Mouse (Mus musculus) embryonic fibroblast, embryonic 13.5 days (primary cell): Measurements from ENCODE around the gene AI464131.

Source experiments
- CTCF ChIP-seq: IDR thresholded peaks from 2 replicates; pipeline ENCODE4 v1.5.1; 2011; ENCODE audit warnings: mild to moderate bottlenecking, control low read depth, low read length, moderate library complexity, borderline replicate concordance; ENCODE audit not compliant: insufficient read depth
- POLR2A ChIP-seq: IDR thresholded peaks from 2 replicates; pipeline ENCODE4 v1.6.1; 2011; ENCODE audit warnings: low read depth, mild to moderate bottlenecking, control low read depth, low read length, moderate library complexity

GRCm38 (mm10) chr4:41527996-41528395 lies 25.1 kb upstream of the AI464131 start:
- TF ChIP-seq CTCF = no peak
- TF ChIP-seq POLR2A = no peak
